Mouse (Mus musculus): ENCODE results near the gene Gstm7. TPM values are rescaled to one million over a fixed set of nuclear protein-coding genes. Genes with fewer than 3 reads are reported as not detected.
"Not testable (repeated sequence)": the region's sequence is repeated elsewhere in the genome, so short reads cannot be mapped to it uniquely, and the experiment has no call there.

Gene Gstm7
- polyA plus RNA-seq (2016; fragmentation: Nextera tagmentation; extraction: Ambion mirVana), result 14.1 and 16.1 TPM in 2 replicates

- Histone ChIP-seq H3K27me3 (ENCODE audit: insufficient read depth, poor library complexity, severe bottlenecking) (peaks cover 17% of the 10 kb centered on the region; the same call in 1 of the 2 replicates), H3K9me3 (no peaks in the 10 kb centered on the region), H3K4me3 (peak within 1 kb of the TSS; percentile 54), H3K4me1 (peaks cover 20% of the 10 kb centered on the region), H3K36me3 (no peaks in the 10 kb centered on the region), H3K27ac (peak within 1 kb of the TSS; percentile 87)
- DNase-seq (ENCODE audit: low spot score), result peak; percentile 99
- 4% methylated on average over 10 of the region's 10 CpGs for WGBS
Observed at GRCm38 (mm10) chr3:107931670-107932069, at the start of gene Gstm7. Gene Gstm7 (minus strand): TSS chr3:107931817.

GRCm38 (mm10) chr3:107981261-107981660 is 49.6 kb upstream of the Gstm7 start:
- Histone ChIP-seq H3K27ac (no peak overlapping the region), H3K9me3 (no peaks in the 10 kb centered on the region), H3K4me1 (peaks cover 18% of the 10 kb centered on the region), H3K27me3 (ENCODE audit: insufficient read depth, poor library complexity, severe bottlenecking) (no peaks in the 10 kb centered on the region), H3K36me3 (no peaks in the 10 kb centered on the region), H3K4me3 (no peak overlapping the region)
- no peak for DNase-seq (ENCODE audit: low spot score)
- WGBS, result 71% methylated on average over 3 of the region's 3 CpGs

DNA sequence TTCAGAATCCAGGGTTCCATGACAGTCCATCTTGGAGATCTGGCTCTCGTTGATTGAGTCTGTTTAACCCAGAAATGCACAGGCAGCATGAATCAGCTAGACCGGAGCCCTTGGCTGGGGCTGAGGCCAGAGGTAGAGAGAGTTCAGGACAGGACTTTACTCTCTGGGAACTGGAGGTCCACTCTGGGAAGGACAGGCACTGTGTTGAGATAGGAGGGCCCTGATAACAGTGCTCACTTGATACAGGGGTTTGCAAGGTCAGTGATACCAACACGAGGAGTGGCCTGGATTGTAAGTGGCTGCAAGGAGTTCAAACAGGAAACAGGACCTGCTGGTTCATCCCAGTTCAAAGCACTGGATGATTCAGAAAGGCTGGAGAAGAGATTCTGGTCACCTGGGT is 46.1 kb upstream of the Gstm7 start:
- no peak overlapping the region for H3K27ac ChIP-seq
- WGBS, result 49% methylated on average over 3 of the region's 3 CpGs
- no peaks in the 10 kb centered on the region for H3K4me1 ChIP-seq
- DNase-seq (ENCODE audit: low spot score), result no peak
- H3K9me3 ChIP-seq, result no peaks in the 10 kb centered on the region
- H3K27me3 ChIP-seq (ENCODE audit: insufficient read depth, poor library complexity, severe bottlenecking), result peaks cover 6% of the 10 kb centered on the region
- no peaks in the 10 kb centered on the region for H3K36me3 ChIP-seq
- no peak overlapping the region for H3K4me3 ChIP-seq

DNA sequence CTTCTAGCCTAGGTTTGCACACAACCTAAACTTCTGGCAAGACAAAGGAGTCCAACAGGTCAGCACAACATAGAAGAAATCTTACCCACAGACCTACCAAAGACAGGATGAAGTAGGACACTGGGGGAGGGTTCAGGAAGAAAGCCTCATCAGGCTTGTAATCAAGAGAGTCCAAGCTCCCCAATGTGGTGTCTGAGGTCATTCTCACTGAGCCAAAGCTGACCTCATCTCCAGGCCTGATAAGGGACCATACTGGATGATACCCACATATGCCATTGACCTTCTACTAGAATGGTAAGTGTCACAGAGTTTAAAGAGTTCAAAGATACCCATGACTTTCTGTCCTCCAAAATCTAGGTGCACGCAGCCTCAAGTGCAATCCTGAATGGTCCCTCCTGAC is 42.6 kb upstream of the Gstm7 start:
- no peak overlapping the region for H3K4me3 ChIP-seq
- no peaks in the 10 kb centered on the region for H3K9me3 ChIP-seq
- no peak for DNase-seq (ENCODE audit: low spot score)
- WGBS, result 93% methylated on average over 1 of the region's 1 CpGs
- H3K4me1 ChIP-seq, result no peaks in the 10 kb centered on the region
- H3K27ac ChIP-seq, result no peak overlapping the region
- H3K36me3 ChIP-seq, result no peaks in the 10 kb centered on the region
- peaks cover 6% of the 10 kb centered on the region for H3K27me3 ChIP-seq (ENCODE audit: insufficient read depth, poor library complexity, severe bottlenecking)

- no peak for DNase-seq (ENCODE audit: low spot score)
- Histone ChIP-seq H3K4me1 (no peaks in the 10 kb centered on the region), H3K36me3 (no peaks in the 10 kb centered on the region), H3K4me3 (no peak overlapping the region), H3K9me3 (no peaks in the 10 kb centered on the region), H3K27me3 (ENCODE audit: insufficient read depth, poor library complexity, severe bottlenecking) (peaks cover 6% of the 10 kb centered on the region), H3K27ac (no peak overlapping the region)
- 83% methylated on average over 3 of the region's 3 CpGs for WGBS
Observed at GRCm38 (mm10) chr3:107972070-107972469, 40.5 kb upstream of the Gstm7 start.

DNA sequence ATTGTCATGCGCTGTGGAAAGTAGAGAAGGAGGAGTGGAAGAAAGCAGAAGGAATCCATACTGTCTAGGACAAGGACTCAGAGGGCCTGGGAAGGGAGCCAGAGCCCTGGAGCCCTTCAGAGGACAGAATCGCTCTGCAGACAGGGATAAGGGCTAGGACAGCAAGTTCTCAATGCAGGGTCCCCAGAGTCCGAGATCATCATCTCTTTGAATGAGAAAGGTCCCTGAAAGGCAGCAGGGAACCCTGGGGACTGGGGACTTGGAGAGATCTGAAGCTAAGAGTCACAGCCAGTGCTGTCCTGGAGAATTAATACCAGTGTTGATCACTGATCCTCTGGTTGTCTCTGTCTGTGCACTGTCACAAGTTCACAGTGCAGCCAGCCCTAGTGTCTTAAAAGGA is 39.5 kb upstream of the Gstm7 start:
- H3K27ac ChIP-seq; H3K36me3 ChIP-seq; DNase-seq (ENCODE audit: low spot score); H3K27me3 ChIP-seq (ENCODE audit: insufficient read depth, poor library complexity, severe bottlenecking); H3K4me1 ChIP-seq; H3K9me3 ChIP-seq; H3K4me3 ChIP-seq: not testable (repeated sequence)
- WGBS, result 51% methylated on average over 3 of the region's 3 CpGs

DNA sequence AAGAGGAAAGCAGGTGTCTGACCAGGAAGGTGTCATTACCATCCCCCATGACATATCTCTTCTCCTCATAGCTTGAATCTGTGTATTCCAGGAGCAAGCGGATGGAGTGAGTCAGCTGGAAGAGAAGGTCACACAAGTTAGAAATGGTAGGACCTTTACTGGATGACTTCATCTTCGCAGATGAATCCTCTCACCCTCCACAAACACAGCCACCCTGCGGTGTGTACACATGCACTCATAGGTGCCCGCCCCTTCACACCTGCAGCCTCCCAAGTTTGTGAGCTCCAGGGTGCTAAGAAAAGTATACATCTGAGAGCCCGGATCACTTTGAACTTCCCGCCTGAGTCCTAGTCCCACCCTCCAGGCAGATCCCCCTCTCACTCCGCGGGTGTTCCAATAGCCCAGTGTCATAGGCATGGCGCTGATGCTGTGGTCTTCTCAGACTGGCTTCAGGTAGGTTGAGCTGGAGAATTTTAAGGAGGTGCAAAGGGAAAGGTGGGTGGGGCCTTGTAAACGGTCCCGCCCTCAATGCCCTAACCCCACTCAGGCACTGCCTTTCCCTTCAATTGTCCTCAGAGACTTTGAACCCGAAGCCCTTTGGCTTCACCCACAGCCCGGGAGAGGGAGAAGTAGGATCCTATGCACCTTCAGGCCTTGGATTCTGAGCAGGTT is 37.2 kb upstream of the Gstm7 start, which contains the start of gene Gstm3:
Gene Gstm3, minus strand, starts transcription at position 560 of the 672 bp plus-strand sequence.
- Histone ChIP-seq H3K36me3 (no peaks in the 10 kb centered on the region), H3K4me3 (no peak within 1 kb of the TSS), H3K4me1 (peaks cover 10% of the 10 kb centered on the region), H3K27me3 (ENCODE audit: insufficient read depth, poor library complexity, severe bottlenecking) (peaks cover 3% of the 10 kb centered on the region; the same call in 1 of the 2 replicates), H3K9me3 (no peaks in the 10 kb centered on the region), H3K27ac (no peak within 1 kb of the TSS)
- DNase-seq (ENCODE audit: low spot score), result no peak
- 50% methylated on average over 13 of the region's 13 CpGs for WGBS

DNA sequence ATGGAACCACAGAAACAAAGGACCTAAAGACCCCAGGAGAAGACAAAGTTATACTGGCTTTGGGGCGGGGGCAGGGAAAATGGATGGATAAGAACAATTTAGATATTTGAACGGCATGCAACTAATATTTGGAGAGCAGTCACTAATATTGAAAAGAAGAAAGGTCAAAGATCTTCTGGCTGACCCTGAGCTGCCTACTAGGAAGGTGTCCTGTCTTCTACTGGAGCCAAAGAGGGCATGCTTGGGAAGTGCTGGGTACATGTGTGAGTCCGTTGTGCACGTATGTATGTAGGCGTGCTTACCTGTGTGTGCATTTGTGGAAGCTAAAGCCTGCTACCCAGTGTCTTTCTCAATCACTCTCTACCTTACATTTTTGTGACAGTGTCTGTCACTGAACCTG is 35.0 kb upstream of the Gstm7 start:
- H3K9me3 ChIP-seq, result no peaks in the 10 kb centered on the region
- no peak overlapping the region for H3K27ac ChIP-seq
- no peaks in the 10 kb centered on the region for H3K36me3 ChIP-seq
- no peaks in the 10 kb centered on the region; the same call in 1 of the 2 replicates for H3K27me3 ChIP-seq (ENCODE audit: insufficient read depth, poor library complexity, severe bottlenecking)
- no peak overlapping the region for H3K4me3 ChIP-seq
- H3K4me1 ChIP-seq, result peaks cover 16% of the 10 kb centered on the region
- DNase-seq (ENCODE audit: low spot score), result no peak
- WGBS, result 94% methylated on average over 5 of the region's 5 CpGs

DNA sequence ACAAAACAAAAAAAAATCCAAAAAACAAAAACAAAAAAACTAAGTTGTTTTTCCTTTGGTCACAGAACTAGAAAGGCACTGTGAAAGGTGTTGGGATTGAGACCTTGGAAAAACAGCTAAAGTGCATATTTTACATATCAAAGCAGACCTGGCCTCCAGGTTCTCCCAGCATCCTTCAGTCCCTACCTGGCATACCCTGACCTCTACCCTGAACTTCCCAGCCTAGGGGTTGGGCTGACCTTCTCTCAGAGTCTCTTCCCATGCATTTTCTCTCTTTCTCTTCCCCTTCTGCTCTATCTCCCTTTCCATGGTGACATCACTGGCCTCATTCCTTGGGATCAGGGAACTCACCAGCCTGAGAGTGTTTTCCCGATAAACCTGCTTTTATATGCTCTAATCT is 34.0 kb upstream of the Gstm7 start:
- Histone ChIP-seq H3K27me3 (ENCODE audit: insufficient read depth, poor library complexity, severe bottlenecking) (no peaks in the 10 kb centered on the region; the same call in 1 of the 2 replicates), H3K4me1 (peaks cover 16% of the 10 kb centered on the region), H3K4me3 (no peak overlapping the region), H3K27ac (no peak overlapping the region), H3K36me3 (no peaks in the 10 kb centered on the region), H3K9me3 (no peaks in the 10 kb centered on the region)
- 55% methylated on average over 1 of the region's 1 CpGs for WGBS
- no peak for DNase-seq (ENCODE audit: low spot score)

- Histone ChIP-seq H3K4me3 (no peak overlapping the region), H3K4me1 (peaks cover 16% of the 10 kb centered on the region), H3K9me3 (no peaks in the 10 kb centered on the region), H3K27me3 (ENCODE audit: insufficient read depth, poor library complexity, severe bottlenecking) (no peaks in the 10 kb centered on the region; the same call in 1 of the 2 replicates), H3K27ac (peak overlapping the region; percentile 65), H3K36me3 (no peaks in the 10 kb centered on the region)
- 52% methylated on average over 5 of the region's 5 CpGs for WGBS
- DNase-seq (ENCODE audit: low spot score), result no peak
Observed at GRCm38 (mm10) chr3:107964656-107965308, 33.2 kb upstream of the Gstm7 start.

GRCm38 (mm10) chr3:107964026-107964425 is 32.4 kb upstream of the Gstm7 start:
- Histone ChIP-seq H3K4me3 (no peak overlapping the region), H3K27ac (peak overlapping the region; percentile 65; the same call in 1 of the 2 replicates), H3K36me3 (no peaks in the 10 kb centered on the region), H3K9me3 (no peaks in the 10 kb centered on the region), H3K4me1 (peaks cover 16% of the 10 kb centered on the region), H3K27me3 (ENCODE audit: insufficient read depth, poor library complexity, severe bottlenecking) (no peaks in the 10 kb centered on the region)
- 56% methylated on average over 4 of the region's 4 CpGs for WGBS
- no peak for DNase-seq (ENCODE audit: low spot score)

- not testable (repeated sequence) for H3K4me1 ChIP-seq; DNase-seq (ENCODE audit: low spot score); H3K27me3 ChIP-seq (ENCODE audit: insufficient read depth, poor library complexity, severe bottlenecking); H3K27ac ChIP-seq; H3K36me3 ChIP-seq; H3K4me3 ChIP-seq; H3K9me3 ChIP-seq
- WGBS, result 83% methylated on average over 9 of the region's 9 CpGs
Observed at GRCm38 (mm10) chr3:107955260-107955659, 23.6 kb upstream of the Gstm7 start.

DNA sequence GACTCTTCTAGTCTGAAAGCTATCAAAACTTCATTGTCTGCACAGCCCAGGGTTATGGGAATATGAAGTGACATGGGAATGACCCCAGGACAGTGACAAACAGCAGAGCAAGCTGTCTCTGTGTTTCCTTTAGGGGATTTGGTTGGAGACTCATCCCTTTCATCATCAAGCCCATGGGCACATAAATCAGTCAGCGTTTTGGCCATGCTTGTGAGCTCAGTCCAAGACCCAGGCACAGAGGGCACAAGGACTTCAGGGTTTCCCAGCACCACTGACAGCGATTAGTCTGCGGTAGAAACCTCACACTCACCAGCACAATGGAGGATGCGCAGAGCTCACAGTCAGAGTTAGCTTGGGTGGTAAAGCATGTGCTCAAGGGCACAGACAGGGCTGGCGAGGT is 22.3 kb upstream of the Gstm7 start:
- no peaks in the 10 kb centered on the region; the same call in 1 of the 2 replicates for H3K27me3 ChIP-seq (ENCODE audit: insufficient read depth, poor library complexity, severe bottlenecking)
- H3K36me3 ChIP-seq, result no peaks in the 10 kb centered on the region
- no peaks in the 10 kb centered on the region for H3K9me3 ChIP-seq
- no peak overlapping the region for H3K4me3 ChIP-seq
- H3K4me1 ChIP-seq, result peaks cover 4% of the 10 kb centered on the region; the same call in 1 of the 2 replicates
- 74% methylated on average over 5 of the region's 5 CpGs for WGBS
- DNase-seq (ENCODE audit: low spot score), result no peak
- no peak overlapping the region for H3K27ac ChIP-seq
